Mouse (Mus musculus) small intestine, adult 2 months (tissue): ENCODE results near the gene Mybpc2. TPM values are rescaled to one million over a fixed set of nuclear protein-coding genes. Genes with fewer than 3 reads are reported as not detected.

Source experiments
- H3K27ac ChIP-seq: fragments of 200-500 bp; 2 replicates; pipeline ENCODE4 v1.5.1; 2012; ENCODE audit warnings: low read depth, low read length, control low read depth, inconsistent platforms; ENCODE audit not compliant: insufficient read depth
- H3K27me3 ChIP-seq: fragments of 200-500 bp; 2 replicates; pipeline ENCODE4 v1.6.1; 2012; ENCODE audit warnings: mild to moderate bottlenecking, moderate library complexity, low read length, inconsistent platforms; ENCODE audit not compliant: control insufficient read depth, insufficient read depth
- H3K36me3 ChIP-seq: fragments of 200-500 bp; 2 replicates; pipeline ENCODE4 v1.6.1; 2012; ENCODE audit warnings: mild to moderate bottlenecking, low read length, control low read depth, inconsistent platforms; ENCODE audit not compliant: control insufficient read depth, insufficient read depth
- H3K4me1 ChIP-seq: fragments of 200-500 bp; 2 replicates; pipeline ENCODE4 v1.6.1; 2012; ENCODE audit warnings: low read length, inconsistent platforms, mixed read lengths; ENCODE audit not compliant: control insufficient read depth, insufficient read depth, insufficient read length
- H3K4me3 ChIP-seq: fragments of 200-500 bp; 2 replicates; pipeline ENCODE4 v1.5.1; 2012; ENCODE audit warnings: low read depth, mild to moderate bottlenecking, control low read depth, inconsistent platforms, low read length, moderate library complexity
- CTCF ChIP-seq: fragments of 200-500 bp; IDR thresholded peaks from 2 replicates; pipeline ENCODE4 v1.5.1; 2012; ENCODE audit warnings: low read depth, mild to moderate bottlenecking, control low read depth, inconsistent platforms, low read length, moderate library complexity, mixed read lengths; ENCODE audit not compliant: insufficient replicate concordance, insufficient read length; ENCODE audit errors: extremely low read depth
- POLR2A ChIP-seq: fragments of 200-500 bp; IDR thresholded peaks from 2 replicates; pipeline ENCODE4 v1.6.1; 2012; ENCODE audit warnings: low read depth, mild to moderate bottlenecking, control low read depth, inconsistent platforms, low read length, moderate library complexity
- WGBS: fragments of 180-500 bp; shearing (Covaris S2); methylation state at CpG from one replicate; pipeline ENCODE4 v1.1.7; 2018; 5-methylcytosine and 5-hydroxymethylcytosine counted together
- polyA plus RNA-seq: library from polyadenylated mRNA; depleted of rRNA; stranded (reverse); fragments of >200 nt; gene quantifications from 2 replicates; pipeline ENCODE4 v1.2.3, GENCODE M21; 2012

Gene Mybpc2
- polyA plus RNA-seq, 1 experiment, result 0.13 TPM

GRCm38 (mm10) chr7:44466888-44467311 lies 57.6 kb downstream of the Mybpc2 start:
- peaks cover 12% of the 10 kb centered on the region for H3K4me1 ChIP-seq
- H3K27me3 ChIP-seq, result peaks cover 17% of the 10 kb centered on the region
- TF ChIP-seq POLR2A (no peak), CTCF (no peak)
- 86% methylated on average over 16 of the region's 16 CpGs for WGBS
- no peaks in the 10 kb centered on the region; the same call in 1 of the 2 replicates for H3K36me3 ChIP-seq
- no peak overlapping the region for H3K27ac ChIP-seq
- H3K4me3 ChIP-seq, result no peak overlapping the region

DNA sequence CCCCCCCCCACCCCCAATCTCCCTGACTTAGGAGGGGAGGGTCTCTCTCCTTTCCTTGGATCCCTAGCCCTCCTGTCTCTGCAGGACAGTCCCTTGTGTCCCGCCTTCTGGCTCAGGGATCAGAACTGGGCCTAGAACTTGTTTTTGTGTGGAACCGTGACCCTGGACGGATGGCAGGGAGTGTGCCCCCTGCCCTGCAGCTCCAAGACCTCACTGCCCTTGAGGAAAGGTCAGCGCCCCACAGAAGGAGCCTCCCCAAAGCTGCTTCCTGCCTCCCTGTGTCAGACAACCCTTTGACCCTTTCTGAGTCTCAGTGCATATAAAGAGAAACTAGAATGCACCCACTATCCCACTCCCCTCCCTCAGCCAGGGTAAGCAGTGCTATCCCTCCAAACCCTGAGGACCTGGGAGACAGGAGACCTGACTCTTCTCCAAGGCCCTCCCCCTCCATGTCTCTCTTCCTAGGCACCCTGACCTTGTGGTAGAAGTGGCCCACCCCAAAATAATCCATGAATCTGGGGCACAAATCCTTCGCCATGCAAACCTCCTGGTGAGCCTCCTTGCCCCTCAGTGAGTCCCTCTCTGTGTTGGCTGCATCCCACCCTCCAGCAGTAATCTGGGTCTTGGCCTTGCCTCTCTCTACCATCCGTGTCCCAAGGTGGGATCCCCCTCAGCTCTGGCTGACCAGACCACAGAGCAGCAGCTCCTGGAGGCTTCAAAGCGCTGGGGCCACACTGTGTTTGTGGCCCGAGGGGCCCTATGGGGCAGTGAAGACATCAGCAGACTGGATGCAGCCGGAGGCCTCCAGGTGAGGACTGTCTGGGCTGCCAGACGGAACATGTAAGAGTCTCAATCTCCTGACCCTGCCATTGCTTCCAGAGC lies 58.2 kb downstream of the Mybpc2 start:
- Histone ChIP-seq H3K4me1 (peaks cover 12% of the 10 kb centered on the region), H3K36me3 (no peaks in the 10 kb centered on the region; the same call in 1 of the 2 replicates), H3K27ac (no peak overlapping the region), H3K27me3 (peaks cover 21% of the 10 kb centered on the region), H3K4me3 (no peak overlapping the region)
- 88% methylated on average over 10 of the region's 10 CpGs for WGBS
- TF ChIP-seq POLR2A (no peak), CTCF (no peak)

DNA sequence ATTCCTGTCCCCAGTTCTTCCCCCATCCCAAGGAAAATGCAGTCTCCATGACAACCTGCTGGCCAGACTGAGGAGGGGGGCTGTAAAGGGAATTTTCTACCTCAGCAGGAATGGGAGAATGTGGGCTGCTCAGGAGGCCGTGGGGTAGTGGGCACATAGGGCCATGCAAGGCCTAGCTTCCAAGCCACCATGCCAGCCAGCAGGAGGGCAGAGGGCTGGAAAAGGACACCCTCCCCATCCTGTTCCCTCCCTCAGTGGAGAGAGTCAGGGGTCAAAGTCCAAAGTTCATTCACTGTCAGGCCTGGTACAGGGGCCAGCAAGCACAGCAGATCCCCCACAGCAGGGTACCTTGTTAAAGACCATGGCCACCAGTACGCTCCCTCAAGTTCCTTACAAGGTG lies 59.3 kb downstream of the Mybpc2 start, which contains the start of gene Aspdh:
Gene Aspdh, plus strand, starts transcription at position 281 of the 400 bp plus-strand sequence.
- Histone ChIP-seq H3K36me3 (no peaks in the 10 kb centered on the region), H3K27me3 (peaks cover 24% of the 10 kb centered on the region), H3K4me3 (no peak within 1 kb of the TSS), H3K27ac (no peak within 1 kb of the TSS), H3K4me1 (peaks cover 12% of the 10 kb centered on the region)
- no peak for TF ChIP-seq POLR2A
- no peak for TF ChIP-seq CTCF
- WGBS, result 64% methylated on average over 2 of the region's 2 CpGs

GRCm38 (mm10) chr7:44464511-44464910 lies 59.9 kb downstream of the Mybpc2 start:
- Histone ChIP-seq H3K27me3 (peaks cover 24% of the 10 kb centered on the region), H3K4me1 (peaks cover 12% of the 10 kb centered on the region), H3K4me3 (no peak overlapping the region), H3K27ac (no peak overlapping the region), H3K36me3 (no peaks in the 10 kb centered on the region)
- TF ChIP-seq POLR2A (no peak), CTCF (no peak)
- WGBS, result 49% methylated on average over 4 of the region's 4 CpGs

DNA sequence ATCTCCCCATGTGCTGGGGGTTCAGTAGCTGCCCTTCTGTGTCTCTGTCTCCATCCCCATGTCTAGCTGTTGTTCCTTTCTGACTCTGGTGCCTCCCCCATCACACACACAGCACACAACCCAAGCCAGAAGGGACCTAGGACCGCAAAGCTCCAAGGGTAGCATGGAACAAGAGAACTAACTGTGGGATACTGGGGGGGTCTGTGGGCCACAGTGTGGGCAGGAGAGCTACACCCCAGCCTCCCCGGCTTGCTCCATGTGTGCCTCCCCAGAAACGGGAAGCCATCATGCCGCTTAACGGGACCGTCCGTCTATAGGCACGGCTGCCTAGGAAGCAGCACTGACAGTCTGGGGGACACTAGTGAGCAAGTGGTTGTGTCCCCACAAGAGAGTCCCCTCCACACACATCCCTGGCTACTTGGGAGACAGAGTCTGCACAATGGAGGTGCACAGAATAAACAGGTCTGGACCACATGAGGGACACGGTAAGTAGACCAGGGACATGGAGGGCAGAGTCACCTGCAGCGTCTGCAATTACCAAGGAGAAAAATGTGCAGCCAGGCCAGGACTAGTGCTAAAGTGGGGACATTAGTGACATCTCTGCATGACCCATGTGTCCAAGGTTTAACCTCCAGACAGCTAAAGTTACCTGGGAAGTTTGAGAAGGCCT lies 60.8 kb downstream of the Mybpc2 start:
- Histone ChIP-seq H3K27me3 (peaks cover 24% of the 10 kb centered on the region), H3K27ac (no peak overlapping the region), H3K4me3 (no peak overlapping the region), H3K4me1 (peaks cover 9% of the 10 kb centered on the region), H3K36me3 (no peaks in the 10 kb centered on the region)
- 79% methylated on average over 10 of the region's 10 CpGs for WGBS
- TF ChIP-seq POLR2A (no peak), CTCF (no peak)

DNA sequence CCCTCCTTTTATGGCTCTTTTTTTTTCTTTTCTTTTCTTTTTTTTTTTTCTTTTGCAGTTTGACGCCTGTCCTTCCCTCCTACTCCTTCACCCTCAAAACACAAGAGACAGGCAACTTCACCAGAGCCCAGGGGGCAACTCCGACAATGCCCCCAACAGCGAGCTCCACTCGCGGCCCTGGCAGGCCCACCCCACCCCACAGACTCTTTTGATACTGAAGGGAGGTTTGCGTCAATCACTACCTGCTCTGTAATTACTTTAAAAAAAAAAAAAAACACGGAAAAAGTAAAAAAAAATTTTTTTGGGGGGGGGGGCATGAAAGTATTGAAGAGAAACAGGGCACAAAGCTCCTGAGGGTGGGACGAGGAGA lies 61.4 kb downstream of the Mybpc2 start:
- Histone ChIP-seq H3K27ac (no peak overlapping the region), H3K4me3 (no peak overlapping the region), H3K27me3 (peaks cover 24% of the 10 kb centered on the region), H3K4me1 (peaks cover 5% of the 10 kb centered on the region), H3K36me3 (no peaks in the 10 kb centered on the region)
- 19% methylated on average over 8 of the region's 8 CpGs for WGBS
- TF ChIP-seq POLR2A (no peak), CTCF (no peak)
